Mouse (Mus musculus): ENCODE measurements around the gene Cdh24.
"Not testable (repeated sequence)": the region's sequence is repeated elsewhere in the genome, so short reads cannot be mapped to it uniquely, and the experiment has no call there.

The Cdh24 gene

GRCm38 (mm10) chr14:54642224-54642944 is 1.2 kb upstream of the Cdh24 start:
- DNase-seq = no peak

- DNase-seq = no peak
These were observed 239 bp downstream of the Cdh24 start, which contains the start of gene Gm17606 for GRCm38 (mm10) chr14:54640946-54641304. Gene Gm17606 (plus strand): TSS chr14:54640952.

DNA sequence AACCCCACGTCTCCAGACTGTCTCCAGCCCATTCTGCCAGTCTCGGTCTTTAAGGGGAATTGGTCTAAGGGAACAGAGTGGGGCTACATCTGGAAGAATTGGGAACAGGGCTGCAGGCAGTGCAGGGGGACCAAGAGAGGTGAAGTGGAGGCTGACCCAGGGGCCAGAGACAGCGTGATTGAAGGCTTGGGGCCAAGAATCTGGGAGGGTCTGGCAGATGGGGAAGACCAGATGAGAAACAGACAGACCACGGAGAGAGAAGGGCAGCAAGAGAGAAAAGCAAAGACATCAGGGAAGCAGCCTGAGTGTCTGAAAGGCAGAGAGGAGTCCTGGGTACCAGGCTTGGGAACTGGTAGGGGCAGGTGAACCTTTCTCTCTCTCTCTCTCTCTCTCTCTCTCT is 1.0 kb downstream of the Cdh24 start:
- DNase-seq = no peak

DNA sequence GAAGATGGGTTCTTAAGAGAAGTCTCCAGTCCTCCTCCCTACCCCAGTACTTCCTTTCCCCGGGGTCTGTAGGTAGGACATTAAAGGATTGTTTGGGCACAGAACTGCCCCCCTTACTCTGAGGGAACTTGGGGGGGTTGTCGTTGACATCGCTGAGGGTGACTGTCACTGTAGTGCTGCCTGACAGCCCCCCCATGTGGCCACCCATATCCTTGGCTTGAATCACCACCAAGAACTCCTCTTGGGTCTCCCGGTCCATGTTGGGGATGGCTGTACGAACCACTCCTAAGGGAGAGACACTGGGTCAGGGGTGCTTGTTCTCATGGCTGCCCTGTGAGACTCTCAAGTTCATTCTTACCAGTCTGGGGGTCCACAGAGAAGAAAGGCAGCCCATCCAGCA is 3.0 kb downstream of the Cdh24 start:
- DNase-seq = no peak

DNA sequence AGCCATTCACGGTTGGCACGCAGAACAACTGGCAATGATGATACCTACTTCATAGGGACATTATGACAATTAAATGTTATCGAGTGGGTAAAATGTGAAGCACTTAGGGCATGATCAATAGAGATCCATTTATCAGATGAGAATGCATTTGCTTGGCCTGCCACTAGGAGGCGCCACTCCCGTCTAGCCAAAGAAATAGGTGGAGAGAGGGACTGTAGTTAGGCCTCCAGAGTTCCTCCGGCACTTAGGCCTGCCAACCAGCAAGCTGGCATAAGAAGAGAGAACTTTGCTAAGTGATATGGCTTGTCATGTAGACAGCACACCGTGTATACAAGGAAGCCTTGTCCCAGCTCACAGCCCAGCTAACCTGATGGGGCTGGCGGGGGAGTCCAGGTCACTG is 4.2 kb downstream of the Cdh24 start:
- no peak for DNase-seq

GRCm38 (mm10) chr14:54634182-54634581 is 7.0 kb downstream of the Cdh24 start:
- no peak for DNase-seq

DNA sequence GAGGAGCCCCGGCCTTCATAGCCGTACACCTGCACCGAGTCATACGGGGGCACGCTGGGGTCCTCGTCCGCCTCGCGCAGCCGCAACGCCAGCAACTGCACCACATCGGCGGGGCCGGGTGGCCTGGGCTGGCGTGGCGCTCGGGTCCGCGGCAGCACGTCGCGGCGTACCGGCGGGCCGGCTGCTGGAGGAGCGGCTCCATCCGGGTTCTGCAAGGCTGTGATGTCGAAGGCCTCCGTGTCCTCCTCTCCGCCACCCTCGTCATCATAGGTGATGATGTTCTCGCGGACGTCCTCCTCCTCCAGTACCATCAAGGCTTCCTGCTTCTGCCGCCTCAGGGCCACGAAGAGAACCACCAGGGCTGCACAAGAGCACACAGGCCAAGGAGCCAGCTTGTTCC is 8.9 kb downstream of the Cdh24 start:
- DNase-seq = no peak

DNA sequence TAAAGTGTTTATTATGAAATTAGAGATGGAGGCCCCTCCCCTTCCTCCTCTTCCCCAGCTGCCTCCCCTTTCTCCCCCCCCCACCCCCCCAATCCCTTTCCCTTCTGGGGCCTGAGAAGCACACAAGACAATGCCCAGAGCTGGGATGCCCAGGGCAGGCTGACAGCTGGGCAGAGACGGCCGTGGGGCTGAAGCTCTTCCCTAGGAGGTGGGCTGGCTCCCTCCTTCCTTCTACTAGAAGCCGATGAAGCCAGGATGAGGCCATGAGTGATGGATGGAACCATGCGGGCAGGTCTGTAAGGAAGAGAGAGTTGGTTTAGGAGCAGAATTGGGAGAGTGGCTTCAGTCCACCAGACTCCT is 9.9 kb downstream of the Cdh24 start:
- DNase-seq = no peak

DNA sequence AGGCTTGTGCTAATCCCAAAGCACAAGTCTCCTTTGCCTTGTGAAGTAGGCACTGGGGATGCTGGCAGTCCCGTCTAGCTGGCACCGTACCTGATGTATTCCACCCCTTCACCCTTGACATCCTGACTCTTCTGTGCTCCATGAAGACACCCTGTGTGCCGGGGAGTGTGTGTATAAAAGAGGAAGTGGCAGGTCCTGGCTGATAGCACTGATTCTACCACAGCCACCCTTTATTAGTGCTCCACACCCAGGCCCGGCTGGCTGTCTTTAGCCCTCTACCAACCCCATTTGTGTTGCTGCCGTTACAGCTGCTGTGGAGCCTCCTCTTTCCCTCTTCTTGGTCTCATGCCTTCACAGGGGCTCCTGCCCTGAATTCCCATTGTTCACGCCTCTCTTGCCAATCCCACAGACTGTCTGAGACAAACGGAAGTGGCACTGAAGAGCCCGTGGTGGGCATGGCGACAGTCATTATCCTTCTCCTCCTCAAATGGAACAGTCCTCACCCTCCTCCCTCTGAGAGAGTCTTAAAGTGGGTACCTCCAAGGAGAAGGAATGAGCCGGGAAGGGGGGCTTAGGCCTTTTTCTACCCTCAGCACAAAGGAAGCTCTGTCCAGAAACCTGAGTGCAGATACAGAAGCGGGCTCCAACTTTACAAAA is 10.5 kb downstream of the Cdh24 start:
- DNase-seq = no peak

DNA sequence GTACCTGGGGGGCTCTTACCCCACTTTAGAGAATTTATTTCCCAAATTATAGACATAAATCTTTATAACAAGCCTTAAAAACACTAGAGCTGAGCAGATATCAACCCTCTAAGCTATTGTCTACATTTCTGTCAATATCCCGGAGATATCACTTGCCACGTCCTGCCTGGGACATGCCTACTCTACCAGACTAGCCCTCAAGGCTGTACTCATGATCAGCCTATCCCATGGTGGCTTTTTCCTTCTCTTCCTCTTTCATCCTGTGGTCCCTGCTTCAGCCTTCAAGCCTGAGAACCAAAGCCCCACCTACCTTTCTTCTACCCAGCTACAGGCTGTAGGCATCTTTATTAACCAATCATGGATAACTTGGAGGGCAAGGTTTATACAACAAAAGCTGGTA is 11.4 kb downstream of the Cdh24 start:
- DNase-seq = no peak

DNA sequence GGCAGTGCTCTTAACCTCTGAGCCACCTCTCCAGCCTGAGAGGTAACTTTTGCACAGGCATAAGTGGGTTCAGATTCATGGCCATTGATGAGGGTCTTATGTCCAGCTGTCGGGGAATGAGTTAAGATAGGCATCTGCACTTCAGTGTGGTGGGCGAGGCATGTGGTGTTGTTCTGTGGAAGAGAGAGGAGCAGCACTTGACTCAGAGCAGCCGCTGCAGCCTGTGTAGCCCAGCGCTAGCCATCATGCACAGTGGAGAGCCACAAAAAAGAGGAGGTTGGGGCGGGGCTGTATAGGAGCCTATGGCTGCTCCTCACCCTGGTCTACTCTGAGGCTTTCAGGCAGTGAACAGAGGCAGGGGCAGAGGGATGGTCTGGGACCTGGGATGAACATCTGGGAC is 13.1 kb downstream of the Cdh24 start:
- DNase-seq = no peak

DNA sequence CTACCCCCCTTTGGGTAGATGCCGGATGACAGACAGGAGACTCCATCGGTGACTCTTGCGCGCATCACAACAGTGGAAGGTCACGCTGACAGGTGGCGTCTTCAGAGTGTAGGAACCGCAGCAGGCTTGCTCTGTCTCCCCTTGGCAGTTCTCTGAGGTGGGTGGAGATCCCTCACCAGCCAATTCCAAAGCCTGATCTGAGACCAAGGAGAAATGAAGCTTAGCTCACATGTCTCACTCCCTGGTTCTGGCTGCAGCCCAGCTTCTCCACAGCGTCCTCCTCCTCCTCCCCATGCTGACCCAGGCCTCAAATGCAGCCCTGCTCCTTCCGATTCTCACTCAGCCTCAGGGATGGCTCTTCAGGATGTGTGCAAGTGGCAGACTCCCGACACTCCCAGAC is 16.2 kb downstream of the Cdh24 start:
- no peak for DNase-seq

GRCm38 (mm10) chr14:54623334-54623733 is 17.8 kb downstream of the Cdh24 start:
- no peak for DNase-seq

DNA sequence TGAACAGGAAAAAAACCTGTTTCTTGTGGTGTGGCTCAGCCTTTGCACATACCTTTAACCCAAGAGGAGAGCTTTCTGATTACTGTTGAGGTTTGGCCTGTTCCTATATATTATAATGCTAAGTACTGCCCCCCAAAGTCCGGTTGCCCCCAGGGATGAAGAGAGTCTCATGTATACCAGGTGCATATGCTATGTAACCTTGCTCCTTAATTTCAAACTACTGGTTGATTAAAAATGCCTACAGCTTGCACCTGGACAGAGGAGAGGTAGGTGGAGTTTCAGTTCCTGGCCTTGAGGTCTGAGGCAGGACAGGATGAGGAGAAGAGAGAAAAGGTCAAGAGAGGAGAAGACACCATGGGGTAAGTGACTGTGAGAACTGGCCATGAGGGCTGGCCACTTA is 20.0 kb downstream of the Cdh24 start, which contains the start of gene Psmb11:
TSS of gene Psmb11 (plus strand) at position 301 of the 400 bp plus-strand sequence.
- DNase-seq = no peak

GRCm38 (mm10) chr14:54617897-54618365 is 23.2 kb downstream of the Cdh24 start, which contains the start of gene Psmb5:
Gene Psmb5 (minus strand): TSS chr14:54618022.
- peak; percentile 72 to 80 for DNase-seq

DNA sequence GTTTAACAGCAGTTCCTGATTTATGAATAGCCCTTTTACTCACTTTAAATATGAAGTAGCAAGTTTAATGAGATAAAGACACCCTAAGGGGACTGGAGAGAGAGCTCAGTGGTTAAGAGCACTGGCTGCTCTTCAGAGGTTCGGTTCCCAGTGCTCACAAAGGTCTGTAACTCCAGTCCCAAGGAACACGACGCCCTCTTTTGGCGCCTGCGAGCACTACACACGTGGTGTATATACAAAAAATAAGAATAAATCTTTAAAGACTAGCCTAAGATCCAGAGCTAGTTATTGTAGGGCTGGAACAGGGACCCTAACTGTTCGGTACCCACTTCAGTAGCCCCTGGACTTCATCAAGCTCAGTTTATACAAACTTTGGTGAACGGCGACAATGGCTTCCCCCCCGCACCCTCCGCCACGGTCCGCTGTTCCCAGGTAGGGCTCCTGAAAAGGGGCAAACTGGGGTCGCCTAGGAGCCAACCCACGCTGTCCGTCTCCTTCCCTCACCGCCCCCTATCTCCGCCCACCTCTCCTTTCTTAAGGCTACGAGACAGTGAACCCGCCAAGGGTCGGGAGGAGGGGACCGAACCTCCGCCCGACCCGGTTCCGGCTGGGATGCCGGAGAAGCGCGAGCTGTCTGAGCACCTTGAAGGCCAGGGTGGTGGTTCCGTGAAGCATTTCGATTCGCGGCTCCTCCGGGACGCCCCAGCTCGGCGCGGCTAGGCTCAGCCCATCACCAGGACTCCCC is 23.8 kb downstream of the Cdh24 start:
- DNase-seq = no peak

DNA sequence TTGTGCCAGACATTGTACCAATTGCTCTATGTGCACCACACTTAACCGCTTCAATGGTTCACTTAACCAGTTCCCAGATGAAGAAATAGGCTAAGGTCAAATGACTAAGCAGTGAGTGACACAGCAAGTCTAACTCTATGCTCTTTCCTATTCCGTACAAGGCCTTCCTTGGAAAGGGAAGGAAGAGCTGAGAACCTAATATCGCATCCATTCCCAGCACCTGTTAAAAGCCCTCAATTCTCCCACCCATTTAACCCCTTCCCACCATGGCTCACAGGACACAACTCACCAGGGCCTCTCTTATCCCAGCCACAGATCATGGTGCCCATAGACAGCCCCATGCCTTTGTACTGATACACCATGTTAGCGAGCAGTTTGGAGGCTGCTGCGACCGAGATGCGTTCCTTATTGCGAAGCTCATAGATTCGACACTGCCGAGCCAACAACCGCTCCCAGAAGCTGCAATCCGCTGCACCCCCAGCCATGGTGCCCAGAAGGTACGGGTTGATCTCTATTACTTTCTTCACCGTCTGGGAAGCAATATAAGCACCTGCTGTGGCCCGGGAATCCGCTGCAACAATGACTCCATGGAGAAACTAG is 24.8 kb downstream of the Cdh24 start:
- no peak for DNase-seq

GRCm38 (mm10) chr14:54614130-54614529 is 27.0 kb downstream of the Cdh24 start:
- DNase-seq = not testable (repeated sequence)

- DNase-seq = no peak
These were observed 30.5 kb downstream of the Cdh24 start for GRCm38 (mm10) chr14:54610648-54611047.

- DNase-seq = no peak
These were observed 31.2 kb downstream of the Cdh24 start for GRCm38 (mm10) chr14:54609962-54610361.

- DNase-seq = no peak
These were observed 31.9 kb downstream of the Cdh24 start for GRCm38 (mm10) chr14:54609245-54609644.

- DNase-seq = no peak
These were observed 33.9 kb downstream of the Cdh24 start for GRCm38 (mm10) chr14:54607226-54607625.

- peak; percentile 59 to 61 for DNase-seq
These were observed 35.3 kb downstream of the Cdh24 start, which contains the start of gene 4931414P19Rik for GRCm38 (mm10) chr14:54605752-54606321. Gene 4931414P19Rik (minus strand): TSS chr14:54605993.

All from thymus, adult 18-20 months (tissue).